8 mouse cellular contexts compared by ENCODE assay signal in genomic region chr3:66981101-66981661, GRCm38 (mm10). TPM values are rescaled to one million over a fixed set of nuclear protein-coding genes. Genes with fewer than 3 reads are reported as not detected.
DNase-seq lines count a peak whose midpoint lies in the region; ATAC-seq and TF ChIP-seq lines count a peak whose summit lies in the region.

Rsrc1 (plus strand) TSS chr3:66981390.

- peaks cover 3 to 5% of the 10 kb centered on the region in 2 experiments; a peak in 2 of 4 replicates for H3K4me1 ChIP-seq in MEL (ENCODE audit: control insufficient read depth in 1 of 2, insufficient read depth in 2 of 2, low read length in 2 of 2)
- H3K4me1 ChIP-seq in embryonic facial prominence, embryonic 12.5 days = peaks cover 24% of the 10 kb centered on the region
- H3K4me1 ChIP-seq in heart, embryonic 14.5 days (ENCODE audit: control insufficient read depth in 2 of 2, insufficient read depth in 2 of 2, low read length in 2 of 2) = peaks cover 12 to 18% of the 10 kb centered on the region in 2 experiments; a peak in 3 of 4 replicates
- peaks cover 8% of the 10 kb centered on the region for H3K4me1 ChIP-seq in kidney, postnatal 0 days (replicated peaks; ENCODE audit: insufficient read depth, low read length)
- H3K4me1 ChIP-seq in lung, embryonic 14.5 days (ENCODE audit: insufficient read depth) = peaks cover 4% of the 10 kb centered on the region; the same call in 1 of the 2 replicates
- peaks cover 8% of the 10 kb centered on the region for H3K4me1 ChIP-seq in olfactory bulb, adult 2 months (ENCODE audit: control insufficient read depth, insufficient read depth, low read length)

- peak within 1 kb of the TSS; percentile 87 for H3K9ac ChIP-seq in MEL (ENCODE audit: control insufficient read depth, low read depth, low read length, poor library complexity, severe bottlenecking)
- H3K9ac ChIP-seq in embryonic facial prominence, embryonic 12.5 days = peak within 1 kb of the TSS; percentile 76
- H3K9ac ChIP-seq in heart, embryonic 14.5 days (ENCODE audit: low read length) = peak within 1 kb of the TSS; percentile 59; the same call in 1 of the 2 replicates
- H3K9ac ChIP-seq in kidney, postnatal 0 days (ENCODE audit: low read depth, low read length) = no peak within 1 kb of the TSS
- H3K9ac ChIP-seq in lung, embryonic 14.5 days = peak within 1 kb of the TSS; percentile 28; the same call in 1 of the 2 replicates

- peak; percentile 68 for DNase-seq in MEL (ENCODE audit: low read depth, low spot score)
- peak; percentile 46 for DNase-seq in kidney, postnatal 0 days (ENCODE audit: low spot score)
- DNase-seq in lung, embryonic 14.5 days = peak; percentile 57
- no peak for DNase-seq in right cerebral cortex, postnatal 14 days

- TF ChIP-seq POLR2A in MEL (IDR thresholded peaks at IDR 0.05; ENCODE audit: control insufficient read depth in 1 of 2, insufficient read depth in 1 of 2, low read depth in 1 of 2, low read length in 2 of 2, poor library complexity in 1 of 2) = peak in 1 of 2 experiments; percentile 45; a peak in 2 of 4 replicates
- no peak for TF ChIP-seq POLR2A in olfactory bulb, adult 2 months (IDR thresholded peaks at IDR 0.05; ENCODE audit: insufficient read depth, low read depth, low read length)

- TF ChIP-seq RAD21 in MEL (IDR thresholded peaks at IDR 0.05; ENCODE audit: low read depth, low read length) = no peak

- under 1% methylated on average over 46 of the region's 62 CpGs for WGBS in embryonic facial prominence, embryonic 12.5 days
- WGBS in heart, embryonic 14.5 days = under 1% methylated on average over 49 of the region's 62 CpGs
- WGBS in kidney, postnatal 0 days = under 1% methylated on average over 57 of the region's 62 CpGs
- 1% methylated on average over 50 of the region's 62 CpGs for WGBS in lung, embryonic 14.5 days
- 1% methylated on average over 58 of the region's 62 CpGs for WGBS in olfactory bulb, adult 2 months

- H3ac ChIP-seq in C2C12 (ENCODE audit: control insufficient read depth, insufficient read length, low read depth) = peak within 1 kb of the TSS; percentile 93

- peak within 1 kb of the TSS; percentile 85 for H3K27ac ChIP-seq in MEL (ENCODE audit: control insufficient read depth, low read depth, low read length)
- H3K27ac ChIP-seq in embryonic facial prominence, embryonic 12.5 days = peak within 1 kb of the TSS; percentile 93
- 0 out of 4 replicates have a peak within 1 kb of the TSS, but pooled peaks of 1 of the 2 experiments have one; percentile 6 for H3K27ac ChIP-seq in heart, embryonic 14.5 days (replicated peaks in 1 of 2; ENCODE audit: control insufficient read depth in 1 of 2, insufficient read depth in 1 of 2, low read depth in 2 of 2, low read length in 2 of 2)
- no peak within 1 kb of the TSS for H3K27ac ChIP-seq in kidney, postnatal 0 days
- H3K27ac ChIP-seq in lung, embryonic 14.5 days (ENCODE audit: low read depth) = no peak within 1 kb of the TSS
- H3K27ac ChIP-seq in olfactory bulb, adult 2 months (ENCODE audit: insufficient read depth, low read depth, low read length) = no peak within 1 kb of the TSS

- TF ChIP-seq EP300 in MEL (IDR thresholded peaks at IDR 0.05; ENCODE audit: low read depth in 1 of 2, low read length in 2 of 2) = no peak

- no peaks in the 10 kb centered on the region for H3K9me3 ChIP-seq in MEL (replicated peaks; ENCODE audit: insufficient read depth, low read length)
- no peaks in the 10 kb centered on the region for H3K9me3 ChIP-seq in embryonic facial prominence, embryonic 12.5 days
- no peaks in the 10 kb centered on the region for H3K9me3 ChIP-seq in heart, embryonic 14.5 days (ENCODE audit: control insufficient read depth, low read length)
- H3K9me3 ChIP-seq in kidney, postnatal 0 days (replicated peaks; ENCODE audit: low read length) = no peaks in the 10 kb centered on the region
- H3K9me3 ChIP-seq in lung, embryonic 14.5 days (ENCODE audit: low read depth, low read length) = no peaks in the 10 kb centered on the region

- H3K36me3 ChIP-seq in C2C12 (ENCODE audit: control insufficient read depth, insufficient read depth) (no peaks in the 10 kb centered on the region), MEL (ENCODE audit: control insufficient read depth in 1 of 2, insufficient read depth in 2 of 2, low read length in 2 of 2) (peaks cover 0 to 5% of the 10 kb centered on the region in 2 experiments; a peak in 2 of 4 replicates)
- H3K36me3 ChIP-seq in embryonic facial prominence, embryonic 12.5 days = no peaks in the 10 kb centered on the region
- no peaks in the 10 kb centered on the region for H3K36me3 ChIP-seq in heart, embryonic 14.5 days (ENCODE audit: control insufficient read depth, insufficient read depth, low read length)
- no peaks in the 10 kb centered on the region for H3K36me3 ChIP-seq in kidney, postnatal 0 days (ENCODE audit: insufficient read depth, low read length)
- no peaks in the 10 kb centered on the region for H3K36me3 ChIP-seq in lung, embryonic 14.5 days (ENCODE audit: insufficient read depth)

- H3K4me3 ChIP-seq in C2C12 (ENCODE audit: insufficient read depth, poor library complexity, severe bottlenecking) (peak within 1 kb of the TSS; percentile 68), MEL (ENCODE audit: control insufficient read depth in 1 of 2, insufficient read depth in 1 of 2, low read depth in 2 of 2, low read length in 2 of 2) (peak within 1 kb of the TSS; percentile 76 to 89)
- H3K4me3 ChIP-seq in embryonic facial prominence, embryonic 12.5 days = peak within 1 kb of the TSS; percentile 54
- H3K4me3 ChIP-seq in heart, embryonic 14.5 days (ENCODE audit: control insufficient read depth in 1 of 2, insufficient read depth in 1 of 2, low read depth in 1 of 2, low read length in 2 of 2) = peak within 1 kb of the TSS; percentile 58 to 59
- H3K4me3 ChIP-seq in kidney, postnatal 0 days (replicated peaks; ENCODE audit: low read depth, low read length) = peak within 1 kb of the TSS; percentile 41
- H3K4me3 ChIP-seq in lung, embryonic 14.5 days (ENCODE audit: low read depth, low read length) = peak within 1 kb of the TSS; percentile 41
- H3K4me3 ChIP-seq in olfactory bulb, adult 2 months (ENCODE audit: insufficient read depth, low read depth, low read length) = peak within 1 kb of the TSS; percentile 16

- H3K4me2 ChIP-seq in embryonic facial prominence, embryonic 12.5 days (replicated peaks) = peak within 1 kb of the TSS; percentile 66
- peak within 1 kb of the TSS; percentile 94 for H3K4me2 ChIP-seq in heart, embryonic 14.5 days (ENCODE audit: low read length)
- peak within 1 kb of the TSS; percentile 60 for H3K4me2 ChIP-seq in kidney, postnatal 0 days (ENCODE audit: low read length)
- H3K4me2 ChIP-seq in lung, embryonic 14.5 days = peak within 1 kb of the TSS; percentile 71

- H3K79me2 ChIP-seq in C2C12 (ENCODE audit: control insufficient read depth, insufficient read depth) (peaks cover 74% of the 10 kb centered on the region), MEL (ENCODE audit: control insufficient read depth, insufficient read depth, low read length, poor library complexity) (peaks cover 12% of the 10 kb centered on the region)

- H3K79me3 ChIP-seq in C2C12 (ENCODE audit: low read depth) = peaks cover 24% of the 10 kb centered on the region

- peak; percentile 50; the same call in 1 of the 2 replicates for ATAC-seq in embryonic facial prominence, embryonic 12.5 days (ENCODE audit: insufficient number of reproducible peaks, insufficient read depth, low FRiP score, low TSS enrichment)
- ATAC-seq in heart, embryonic 14.5 days (ENCODE audit: insufficient number of reproducible peaks, insufficient read depth, low FRiP score, low read depth) = peak; percentile 53; the same call in 1 of the 2 replicates
- ATAC-seq in kidney, postnatal 0 days (replicated peaks; ENCODE audit: low FRiP score, low read depth) = peak; percentile 60
- ATAC-seq in lung, embryonic 14.5 days (ENCODE audit: insufficient read depth) = peak; percentile 48

- TF ChIP-seq CTCF in C2C12 (IDR thresholded peaks at IDR 0.05; ENCODE audit: control insufficient read depth, insufficient read depth, insufficient read length) (peak; percentile 8), MEL (IDR thresholded peaks at IDR 0.05 in 2 of 3, conservative IDR thresholded peaks at IDR 0.05 in 1 of 3; ENCODE audit: control insufficient read depth in 1 of 3, insufficient read depth in 1 of 3, low read depth in 2 of 3, low read length in 3 of 3, poor library complexity in 1 of 3, severe bottlenecking in 1 of 3) (0 out of 6 replicates have a peak, but pooled peaks of 1 of the 3 experiments have one; percentile 11)
- TF ChIP-seq CTCF in kidney, postnatal 0 days (IDR thresholded peaks at IDR 0.05; ENCODE audit: low read depth) = no peak
- no peak for TF ChIP-seq CTCF in lung, embryonic 14.5 days (IDR thresholded peaks at IDR 0.05; ENCODE audit: low read depth)
- TF ChIP-seq CTCF in olfactory bulb, adult 2 months (IDR thresholded peaks at IDR 0.05; ENCODE audit: insufficient read depth, low read depth, low read length) = no peak

- H3K27me3 ChIP-seq in C2C12 (ENCODE audit: control insufficient read depth, insufficient read depth, insufficient read length) = no peaks in the 10 kb centered on the region
- no peaks in the 10 kb centered on the region for H3K27me3 ChIP-seq in MEL (ENCODE audit: control insufficient read depth in 1 of 2, insufficient read depth in 2 of 2, low read length in 2 of 2)
- peaks cover 33% of the 10 kb centered on the region for H3K27me3 ChIP-seq in embryonic facial prominence, embryonic 12.5 days
- peaks cover 77% of the 10 kb centered on the region for H3K27me3 ChIP-seq in heart, embryonic 14.5 days (ENCODE audit: control insufficient read depth, insufficient read depth, low read length)
- peaks cover 72% of the 10 kb centered on the region for H3K27me3 ChIP-seq in kidney, postnatal 0 days (ENCODE audit: insufficient read depth, low read length)
- peaks cover 82% of the 10 kb centered on the region for H3K27me3 ChIP-seq in lung, embryonic 14.5 days (ENCODE audit: insufficient read depth, low read length)

TF ChIP-seq in C2C12, 6 proteins besides CTCF, POLR2A, EP300 and RAD21 (continues in another document):
- TF ChIP-seq MAX (IDR thresholded peaks at IDR 0.05) (no peak), USF1 (IDR thresholded peaks at IDR 0.05; ENCODE audit: low read depth) (no peak)

TF ChIP-seq in MEL, 35 proteins besides CTCF, POLR2A, EP300 and RAD21 (continues in another document):
- TF ChIP-seq MXI1 (IDR thresholded peaks at IDR 0.05; ENCODE audit: low read depth, low read length) = no peak

RNA-seq across cellular contexts. Expression of gene Rsrc1, which starts in this region (rescaled TPM):
- polyA plus RNA-seq in C2C12 (2012; fragmentation: generic; extraction: Trizol) = 15.9 TPM
- total RNA-seq in MEL (2012; rRNA removed) = 20.8 and 22.8 TPM in 2 replicates
- 100 to 1,000 TPM in 1 of 2 experiments, 10 to 100 TPM in 1; 42.7 to 100 TPM for polyA plus RNA-seq in MEL (2012; ENCODE audit: insufficient read depth in 1 of 2, insufficient read length in 2 of 2, low read depth in 1 of 2, low replicate concordance in 2 of 2, missing spikeins in 1 of 2)
- 47.3 and 48.2 TPM in 2 replicates for polyA plus RNA-seq in embryonic facial prominence, embryonic 12.5 days (2016; fragmentation: Nextera tagmentation; extraction: Ambion mirVana)
- polyA plus RNA-seq in heart, embryonic 14.5 days (2014; fragmentation: Nextera tagmentation; extraction: Ambion mirVana) = 23.6 and 27.0 TPM in 2 replicates
- 26.6 and 29.6 TPM in 2 replicates for polyA plus RNA-seq in kidney, postnatal 0 days (2015; fragmentation: Nextera tagmentation; extraction: Ambion mirVana)
- polyA plus RNA-seq in lung, embryonic 14.5 days (2014; fragmentation: Nextera tagmentation; extraction: Ambion mirVana) = 38.1 and 38.9 TPM in 2 replicates
- polyA plus RNA-seq in olfactory bulb, adult 2 months (2012; ENCODE audit: insufficient read depth, insufficient read length, low replicate concordance, missing spikeins) = not detected in 2 replicates

Comparison
In these comparisons a context has a peak if more than half of its experiments do, and no peak if none do; other contexts are left out.
1. RNA of gene Rsrc1 (polyA plus RNA-seq): 42.7 to 100 TPM in MEL, 47.3 to 48.2 TPM in embryonic facial prominence, embryonic 12.5 days, 38.1 to 38.9 TPM in lung, embryonic 14.5 days, 23.6 to 27.0 TPM in heart, embryonic 14.5 days, 26.6 to 29.6 TPM in kidney, postnatal 0 days and 15.9 TPM in C2C12 (single experiment); not detected in olfactory bulb, adult 2 months; every median in the first group is over 10 times any median in the second.
2. H3K4me3 ChIP-seq: peak in every context shown above with its lines; median percentile 82 in MEL; 68 in C2C12; 58 in heart, embryonic 14.5 days; 54 in embryonic facial prominence, embryonic 12.5 days; 41 in kidney, postnatal 0 days; 41 in lung, embryonic 14.5 days; 16 in olfactory bulb, adult 2 months.
3. H3K27ac ChIP-seq: peak in MEL (single experiment) and embryonic facial prominence, embryonic 12.5 days (single experiment); none in kidney, postnatal 0 days (single experiment), lung, embryonic 14.5 days (single experiment) and olfactory bulb, adult 2 months (single experiment).
4. Peak in every context shown above with its lines, with median percentiles within 50 percentile points of each other: ATAC-seq and H3K4me2 ChIP-seq.